Mouse (Mus musculus) ES-E14 (cell line): ENCODE measurements at regions not wholly inside any gene's neighbourhood (a gene's known extent, or its start where the extent isn't known, plus 50 kb on each side); places are given as distances from the start of the nearest gene placed in this dataset.

ENCODE experiments used
- DNase-seq: peaks from one replicate; pipeline ENCODE4 v3.0.0-alpha.2; 2013; ENCODE audit warnings: low read depth, low spot score
- H3K27ac ChIP-seq: 2 replicates; pipeline ENCODE4 v1.5.1; 2012; ENCODE audit warnings: low read depth, mild to moderate bottlenecking, low read length, moderate library complexity, mixed read lengths; ENCODE audit not compliant: poor library complexity, insufficient read depth, severe bottlenecking
- H3K36me3 ChIP-seq: 2 replicates; pipeline ENCODE4 v1.6.1; 2012; ENCODE audit warnings: mild to moderate bottlenecking, low read length, moderate library complexity, mixed read lengths; ENCODE audit not compliant: control insufficient read depth, poor library complexity, insufficient read depth, severe bottlenecking
- H3K4me1 ChIP-seq, 2 experiments: fragments of 150-350 bp in 1 of 2; sonication (generic) in 1 of 2; 2 replicates each; pipeline ENCODE4 v1.6.1; 2012; ENCODE audit warnings: low read length in 2 of 2, mild to moderate bottlenecking in 1 of 2, mixed read lengths in 1 of 2; ENCODE audit not compliant: control insufficient read depth in 2 of 2, insufficient read depth in 2 of 2, poor library complexity in 1 of 2
- H3K4me3 ChIP-seq, 2 experiments: fragments of 150-350 bp in 1 of 2; sonication (generic) in 1 of 2; 2 replicates each; pipeline ENCODE4 v1.5.1; 2012; ENCODE audit warnings: low read length in 2 of 2, low read depth in 1 of 2, mild to moderate bottlenecking in 1 of 2, mixed read lengths in 1 of 2; ENCODE audit not compliant: insufficient read depth in 1 of 2, poor library complexity in 1 of 2, severe bottlenecking in 1 of 2
- H3K9ac ChIP-seq: 2 replicates; pipeline ENCODE4 v1.6.1; 2012; ENCODE audit warnings: low read depth, mild to moderate bottlenecking, low read length, mixed read lengths; ENCODE audit not compliant: poor library complexity, insufficient read depth, severe bottlenecking
- H3K9me3 ChIP-seq: fragments of 150-350 bp; sonication (generic); 2 replicates; pipeline ENCODE4 v1.6.1; 2012; ENCODE audit warnings: low read depth, mild to moderate bottlenecking, low read length; ENCODE audit not compliant: control insufficient read depth, insufficient read depth
- CHD2 ChIP-seq: IDR thresholded peaks from 2 replicates; pipeline ENCODE4 v1.6.1; 2014; ENCODE audit warnings: mild to moderate bottlenecking, low read depth, low read length, inconsistent platforms
- HCFC1 ChIP-seq: IDR thresholded peaks from 2 replicates; pipeline ENCODE4 v1.6.1; 2012; ENCODE audit warnings: low read length, inconsistent platforms, borderline replicate concordance; ENCODE audit not compliant: insufficient read depth
- MAFK ChIP-seq: IDR thresholded peaks from 2 replicates; pipeline ENCODE4 v1.6.1; 2014; ENCODE audit warnings: mild to moderate bottlenecking, low read depth, low read length, inconsistent platforms; ENCODE audit not compliant: insufficient read depth
- ZC3H11A ChIP-seq: IDR thresholded peaks from 2 replicates; pipeline ENCODE4 v1.6.1; 2012; ENCODE audit warnings: low read depth, mild to moderate bottlenecking, inconsistent platforms, low read length, borderline replicate concordance
- ZNF384 ChIP-seq: IDR thresholded peaks from 2 replicates; pipeline ENCODE4 v1.6.1; 2012; ENCODE audit warnings: low read depth, low read length, inconsistent platforms
- in situ Hi-C, 2 experiments: fragments of 600-800 bp; cut with MboI; formaldehyde crosslinking; loops; one replicate each; pipeline ENCODE4 v1.15.1; 2025; ENCODE audit warnings: low sequenced_read_pairs in 2 of 2, inconsistent platforms in 1 of 2; ENCODE audit not compliant: unreplicated experiment in 2 of 2

DNA sequence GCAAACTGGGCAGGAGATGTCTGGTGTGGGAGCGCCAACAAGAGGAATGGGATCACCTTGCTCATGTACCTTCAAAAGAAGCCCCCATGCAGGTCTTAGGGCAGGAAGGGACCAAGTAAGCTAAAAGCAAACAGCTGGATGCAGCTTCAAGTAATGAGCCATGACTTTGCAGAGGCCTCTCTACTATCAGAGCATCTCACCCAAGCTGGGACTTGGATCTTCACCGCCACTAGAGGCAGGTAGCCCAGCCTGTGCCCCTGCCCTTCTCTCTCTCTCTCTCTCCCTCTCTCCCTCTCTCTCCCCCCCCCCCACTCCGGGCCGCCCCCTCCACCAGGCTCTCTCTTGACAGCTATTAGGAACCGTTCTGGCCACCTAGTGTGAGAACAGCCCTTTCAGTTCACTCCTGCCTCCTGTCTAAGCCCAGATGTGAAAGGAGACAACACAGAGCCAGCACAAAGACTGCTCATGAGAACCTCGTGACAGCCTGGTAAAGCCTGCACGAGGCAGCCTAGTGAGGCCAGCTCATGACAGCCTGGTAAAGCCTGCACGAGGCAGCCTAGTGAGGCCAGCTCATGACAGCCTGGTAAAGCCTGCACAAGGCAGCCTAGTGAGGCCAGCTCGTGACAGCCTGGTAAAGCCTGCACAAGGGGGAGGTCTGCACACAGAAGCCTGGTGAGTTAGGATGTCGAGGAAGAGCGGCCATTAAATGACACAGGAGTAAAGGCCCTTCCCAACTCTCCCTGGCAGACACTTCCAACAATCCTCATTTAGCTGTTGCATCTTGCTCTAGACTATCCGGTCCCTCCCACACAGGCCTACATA, 85.8 kb downstream of the Irs2 start:
- no peaks in the 10 kb centered on the region for H3K36me3 ChIP-seq
- TF ChIP-seq CHD2 = no peak
- no peak for TF ChIP-seq ZC3H11A
- TF ChIP-seq ZNF384 = no peak
- no peak for TF ChIP-seq MAFK
- no peak for TF ChIP-seq HCFC1
- DNase-seq = no peak
- H3K27ac ChIP-seq = peak overlapping the region; percentile 32; the same call in 1 of the 2 replicates
- H3K9ac ChIP-seq = no peak overlapping the region
- H3K9me3 ChIP-seq = no peaks in the 10 kb centered on the region
- H3K4me3 ChIP-seq = no peak overlapping the region
- peaks cover 3 to 22% of the 10 kb centered on the region in 2 experiments; a peak in 2 of 4 replicates for H3K4me1 ChIP-seq
- in situ Hi-C loops = no loop called here

DNA sequence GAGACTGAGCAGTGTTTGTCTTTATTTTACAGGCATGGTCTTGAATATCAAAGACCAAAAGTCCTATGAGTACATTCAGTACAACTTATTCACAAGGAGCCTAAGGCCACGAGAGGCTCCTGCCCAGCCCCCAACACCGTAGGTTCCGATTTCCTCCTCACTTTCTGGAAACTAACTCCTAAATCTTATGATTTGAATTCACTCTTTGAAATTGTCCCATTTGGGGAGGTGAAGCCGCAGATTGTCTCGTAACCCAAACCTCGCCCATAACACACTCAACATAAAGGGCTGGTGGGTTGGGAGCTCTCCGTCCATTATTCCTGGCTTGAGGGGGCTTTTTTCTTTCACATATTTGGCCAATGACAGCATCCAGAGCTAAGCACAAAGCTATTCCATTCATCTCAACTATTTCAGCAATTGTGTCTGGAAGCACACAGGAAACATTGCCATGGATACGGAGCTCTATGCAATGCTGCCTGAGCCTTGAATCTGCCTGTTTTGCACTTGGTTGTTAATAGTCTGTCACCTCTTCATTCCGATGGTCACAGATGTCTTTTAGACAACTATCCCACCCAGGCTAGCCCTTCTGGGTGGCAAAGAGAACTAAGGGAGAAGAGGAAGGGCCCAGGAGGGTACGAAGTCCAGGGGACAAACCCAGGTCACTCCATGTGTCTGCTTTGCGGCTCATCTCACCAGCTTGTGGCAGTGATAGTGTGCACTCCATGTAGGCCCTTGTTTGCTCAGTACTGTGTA, 86.6 kb downstream of the Irs2 start:
- TF ChIP-seq CHD2 (no peak; the same call in 1 of the 2 replicates), ZC3H11A (no peak), ZNF384 (no peak), HCFC1 (no peak), MAFK (no peak)
- H3K9me3 ChIP-seq = no peaks in the 10 kb centered on the region
- H3K27ac ChIP-seq = peak overlapping the region; percentile 32; the same call in 1 of the 2 replicates
- H3K4me3 ChIP-seq = no peak overlapping the region
- no peaks in the 10 kb centered on the region for H3K36me3 ChIP-seq
- H3K4me1 ChIP-seq = peaks cover 3 to 21% of the 10 kb centered on the region in 2 experiments; a peak in 2 of 4 replicates
- H3K9ac ChIP-seq = no peak overlapping the region
- no peak for DNase-seq
- in situ Hi-C loops = no loop called here

DNA sequence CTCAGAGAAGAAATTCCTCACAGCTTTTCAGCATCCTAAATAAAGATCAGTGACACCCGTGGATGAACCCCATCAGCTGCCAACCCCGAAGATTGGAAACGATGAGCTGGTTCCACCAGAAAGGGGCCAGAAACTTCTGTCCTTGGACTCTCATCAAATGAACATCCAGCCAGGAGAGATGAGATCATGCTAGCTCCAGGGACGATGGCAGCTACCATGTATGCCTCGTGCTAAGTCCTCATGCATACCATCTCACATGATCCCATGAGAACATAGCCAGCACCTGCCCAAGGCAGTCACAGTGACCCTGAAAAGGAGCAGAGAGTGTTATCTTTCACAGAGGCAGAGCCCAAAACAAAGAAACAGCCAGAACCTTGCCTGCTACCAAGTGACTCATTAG, 88.6 kb downstream of the Irs2 start:
- H3K9me3 ChIP-seq = no peaks in the 10 kb centered on the region

DNA sequence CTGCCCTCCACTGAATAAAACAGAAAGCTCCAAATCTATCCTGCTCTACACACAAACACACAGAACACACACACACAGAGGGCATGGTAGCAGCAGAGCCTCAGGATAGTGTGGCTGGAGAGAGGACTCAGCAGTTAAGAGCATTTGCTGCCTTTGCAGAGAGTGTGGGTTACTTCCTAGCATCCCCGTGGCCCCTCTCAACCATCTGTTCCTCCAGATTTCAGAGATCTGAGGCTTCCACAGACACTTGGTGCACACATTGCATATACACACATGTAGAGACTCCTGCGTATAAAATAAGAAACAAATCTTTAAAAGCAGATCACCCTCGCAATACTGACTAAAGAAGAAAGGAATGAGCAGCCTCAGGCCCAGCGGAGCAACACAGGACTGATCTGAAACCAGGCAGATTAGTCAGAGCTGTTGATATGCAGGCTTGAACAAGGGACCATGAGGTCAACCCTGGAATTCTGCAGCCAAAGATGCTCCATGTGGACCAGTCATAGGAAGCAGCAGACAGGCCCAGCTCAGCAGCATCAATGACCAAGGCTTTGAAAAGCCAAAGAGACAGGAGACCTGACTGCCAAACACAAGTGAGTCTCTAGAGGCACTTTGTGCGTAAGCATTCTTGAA, 89.7 kb downstream of the Irs2 start:
- H3K9ac ChIP-seq = no peak overlapping the region
- H3K9me3 ChIP-seq = no peaks in the 10 kb centered on the region
- H3K36me3 ChIP-seq = no peaks in the 10 kb centered on the region
- H3K4me1 ChIP-seq = peaks cover 3 to 15% of the 10 kb centered on the region in 2 experiments; a peak in 2 of 4 replicates
- H3K27ac ChIP-seq = no peak overlapping the region
- no peak overlapping the region for H3K4me3 ChIP-seq
- DNase-seq = no peak
- TF ChIP-seq ZC3H11A = no peak
- TF ChIP-seq CHD2 = no peak
- TF ChIP-seq MAFK = no peak
- TF ChIP-seq HCFC1 = no peak
- TF ChIP-seq ZNF384 = no peak
- in situ Hi-C loops = no loop called here

More for the DNA sequence above, 88.6 kb downstream of the Irs2 start:
- no peak overlapping the region for H3K9ac ChIP-seq
- TF ChIP-seq CHD2 = no peak
- TF ChIP-seq HCFC1 = no peak
- no peak for TF ChIP-seq ZC3H11A
- no peak for TF ChIP-seq ZNF384
- no peak for TF ChIP-seq MAFK
- in situ Hi-C loops = no loop called here
- H3K36me3 ChIP-seq = no peaks in the 10 kb centered on the region
- H3K27ac ChIP-seq = no peak overlapping the region
- no peak for DNase-seq
- no peak overlapping the region for H3K4me3 ChIP-seq
- H3K4me1 ChIP-seq = peaks cover 3 to 16% of the 10 kb centered on the region in 2 experiments; a peak in 2 of 4 replicates
